Mouse (Mus musculus): ENCODE measurements around the gene Tpk1.

DNA sequence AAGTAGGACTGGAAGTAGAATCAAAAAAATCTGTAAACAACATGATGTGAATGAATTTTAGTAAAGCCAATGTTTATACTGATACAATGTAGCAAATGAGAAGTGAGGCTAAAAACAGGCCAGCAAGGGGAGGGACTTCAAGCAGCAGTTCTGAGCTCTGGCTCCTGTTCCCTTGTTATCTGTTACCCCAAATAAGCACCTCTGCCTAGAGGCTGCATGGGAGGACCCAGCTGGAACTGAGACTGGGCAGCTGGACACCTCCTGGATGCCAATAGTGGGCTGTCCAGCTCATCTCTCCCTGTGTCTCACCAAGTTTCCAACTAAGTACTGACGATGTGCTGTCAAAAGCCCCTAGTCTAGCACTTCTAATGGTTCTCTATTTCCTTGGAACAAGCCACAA, 257.1 kb downstream of the Tpk1 start:
- TF ChIP-seq POLR2A (IDR thresholded peaks at IDR 0.05; ENCODE audit: borderline replicate concordance, extremely low read depth, insufficient read depth, insufficient read length, poor library complexity, severe bottlenecking) (no peak), CTCF (IDR thresholded peaks at IDR 0.05; ENCODE audit: borderline replicate concordance, extremely low read depth, insufficient read depth, insufficient read length) (no peak)

All from brain, embryonic 14.5 days (tissue).